Mouse (Mus musculus) kidney, adult 2 months (tissue): ENCODE data around the gene Wnt10b.

Experiments
- CTCF ChIP-seq: fragments of 200-500 bp; conservative IDR thresholded peaks from 2 replicates; pipeline ENCODE4 v1.5.1; 2011; ENCODE audit warnings: low read depth, mild to moderate bottlenecking, control low read depth, low read length, moderate library complexity, mixed read lengths; ENCODE audit not compliant: insufficient read depth, insufficient read length
- POLR2A ChIP-seq: fragments of 200-500 bp; IDR thresholded peaks from one replicate; pipeline ENCODE4 v1.6.1; 2011; ENCODE audit warnings: low read depth, low read length, control low read depth

DNA sequence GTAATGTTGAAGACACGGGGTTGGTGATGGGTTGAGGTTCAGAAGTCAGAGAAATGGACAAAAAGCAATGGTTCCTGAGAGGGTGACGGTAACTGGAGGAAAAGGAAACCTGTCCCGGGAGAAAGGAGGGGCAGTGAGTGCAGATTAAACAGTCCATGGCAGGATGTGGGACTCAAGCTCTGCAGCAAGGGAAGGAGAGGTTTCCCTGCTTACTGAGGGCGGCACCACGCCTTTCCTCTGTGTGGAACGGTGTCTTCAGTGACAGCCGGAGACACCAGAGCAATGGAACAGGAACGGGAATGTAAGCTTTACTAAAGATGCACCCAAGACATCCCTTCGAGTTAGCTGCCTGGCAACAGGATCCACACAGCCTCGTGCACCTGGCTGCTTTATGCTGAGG lies 41.4 kb downstream of the Wnt10b start:
- TF ChIP-seq CTCF (no peak), POLR2A (no peak)
